Mouse (Mus musculus) intestine, embryonic 14.5 days (tissue): Measurements from ENCODE around the gene Sipa1l3. TPM values are rescaled to one million over a fixed set of nuclear protein-coding genes. Genes with fewer than 3 reads are reported as not detected.
A peak's percentile ranks its signal among the peaks of the same experiment; 100 is the strongest.

Experiments used
- ATAC-seq: fragments of 200-750 bp; cut with Nextera tagmentation; replicated peaks from 2 replicates; pipeline ENCODE4 v1.8.0; 2017; ENCODE audit warnings: low read depth, moderate number of reproducible peaks, moderate TSS enrichment, moderate library complexity; ENCODE audit not compliant: low FRiP score, low TSS enrichment
- DNase-seq: peaks from one replicate; pipeline ENCODE4 v3.0.0-alpha.2; 2018; ENCODE audit warnings: low spot score
- H3K27ac ChIP-seq: fragments of 300-500 bp; sonication (generic); 2 replicates; pipeline ENCODE4 v1.5.1; 2014; ENCODE audit warnings: low read depth, mild to moderate bottlenecking, control low read depth
- H3K27me3 ChIP-seq: fragments of 300-500 bp; sonication (generic); replicated peaks from 2 replicates; pipeline ENCODE4 v1.6.1; 2014; ENCODE audit warnings: low read length, control low read depth; ENCODE audit not compliant: control insufficient read depth, insufficient read depth
- H3K36me3 ChIP-seq: fragments of 300-500 bp; sonication (generic); 2 replicates; pipeline ENCODE4 v1.6.1; 2014; ENCODE audit warnings: low read length, control low read depth; ENCODE audit not compliant: control insufficient read depth, insufficient read depth
- H3K4me1 ChIP-seq: fragments of 300-500 bp; sonication (generic); replicated peaks from 2 replicates; pipeline ENCODE4 v1.6.1; 2014; ENCODE audit warnings: low read length, control low read depth, mixed read lengths; ENCODE audit not compliant: control insufficient read depth, insufficient read depth
- H3K4me2 ChIP-seq: fragments of 300-500 bp; sonication (generic); 2 replicates; pipeline ENCODE4 v1.6.1; 2014; ENCODE audit warnings: low read length
- H3K4me3 ChIP-seq: fragments of 300-500 bp; sonication (generic); 2 replicates; pipeline ENCODE4 v1.5.1; 2014; ENCODE audit warnings: low read depth, low read length, control low read depth, mixed read lengths
- H3K9ac ChIP-seq: fragments of 300-500 bp; sonication (generic); 2 replicates; pipeline ENCODE4 v1.6.1; 2014; ENCODE audit warnings: mild to moderate bottlenecking, low read length
- H3K9me3 ChIP-seq: fragments of 300-500 bp; sonication (generic); 2 replicates; pipeline ENCODE4 v1.6.1; 2016; ENCODE audit warnings: low read length, control low read depth; ENCODE audit not compliant: control insufficient read depth
- WGBS: fragments of 180-500 bp; shearing (Covaris S2); extraction: QIAGEN DNeasy Blood & Tissue Kit; methylation state at CpG from one replicate; pipeline ENCODE4 v1.1.7; 2014; 5-methylcytosine and 5-hydroxymethylcytosine counted together
- polyA plus RNA-seq: library from polyadenylated mRNA; unstranded; fragments of >200 nt; fragmentation: Nextera tagmentation; extraction: Ambion mirVana; gene quantifications from 2 replicates; pipeline ENCODE4 v1.2.1, GENCODE M21; 2014

Sipa1l3 gene
- polyA plus RNA-seq, 1 experiment from 2014 or later: 22.5 TPM

DNA sequence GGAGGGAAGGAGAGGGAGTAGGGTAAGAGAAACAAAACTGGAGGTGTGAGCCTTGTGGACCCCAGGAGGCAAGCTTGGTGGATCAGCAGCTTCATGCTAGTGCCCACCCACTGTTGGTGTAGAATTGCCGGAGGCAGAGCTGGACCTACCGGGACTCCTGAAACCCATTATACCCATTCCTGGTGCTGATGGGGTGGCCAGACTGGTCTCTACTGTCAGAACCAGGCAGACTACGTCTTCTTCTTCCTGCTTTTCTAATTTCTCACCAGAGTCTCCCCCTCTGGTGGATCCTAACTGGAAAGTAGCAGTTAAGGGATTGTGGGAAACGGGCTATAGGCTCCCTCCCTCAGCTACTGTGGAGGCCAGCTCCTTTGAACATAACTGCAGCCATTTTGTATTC is 23.2 kb upstream of the Sipa1l3 start:
- DNase-seq: no peak
- H3K27me3 ChIP-seq: no peaks in the 10 kb centered on the region
- no peaks in the 10 kb centered on the region for H3K4me1 ChIP-seq
- no peak overlapping the region for H3K4me2 ChIP-seq
- H3K9me3 ChIP-seq: no peaks in the 10 kb centered on the region
- H3K36me3 ChIP-seq: no peaks in the 10 kb centered on the region
- no peak for ATAC-seq
- no peak overlapping the region for H3K27ac ChIP-seq
- H3K9ac ChIP-seq: no peak overlapping the region
- no peak overlapping the region for H3K4me3 ChIP-seq
- WGBS: 83% methylated on average over 4 of the region's 4 CpGs

DNA sequence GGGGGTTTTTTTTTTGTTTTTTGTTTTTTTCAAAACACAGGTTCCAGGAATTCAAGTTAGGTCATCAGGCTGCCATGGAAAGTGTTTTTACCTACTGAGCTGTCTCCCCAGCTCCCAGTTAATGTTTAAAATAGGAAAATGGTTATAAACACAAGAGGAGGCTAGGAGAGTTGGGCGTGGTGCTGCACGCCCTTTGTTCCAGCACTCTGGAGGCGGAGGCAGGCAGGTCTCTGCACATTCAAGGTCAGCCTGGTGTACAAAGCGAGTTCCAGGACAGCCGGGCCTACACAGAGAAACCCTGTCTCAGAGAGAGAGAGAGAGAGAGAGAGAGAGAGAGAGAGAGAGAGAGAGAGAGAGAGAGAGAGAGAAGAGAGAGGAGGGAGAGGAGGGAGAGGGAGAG is 22.7 kb upstream of the Sipa1l3 start:
- ATAC-seq: no peak
- H3K4me2 ChIP-seq: no peak overlapping the region
- no peaks in the 10 kb centered on the region for H3K27me3 ChIP-seq
- no peaks in the 10 kb centered on the region for H3K36me3 ChIP-seq
- WGBS: 88% methylated on average over 5 of the region's 5 CpGs
- no peaks in the 10 kb centered on the region for H3K9me3 ChIP-seq
- no peak overlapping the region for H3K27ac ChIP-seq
- DNase-seq: no peak
- no peak overlapping the region for H3K9ac ChIP-seq
- no peak overlapping the region for H3K4me3 ChIP-seq
- no peaks in the 10 kb centered on the region for H3K4me1 ChIP-seq

GRCm38 (mm10) chr7:29540631-29541030 is 22.2 kb upstream of the Sipa1l3 start:
- Histone ChIP-seq H3K36me3 (no peaks in the 10 kb centered on the region), H3K4me2 (no peak overlapping the region), H3K4me3 (no peak overlapping the region), H3K4me1 (no peaks in the 10 kb centered on the region), H3K27me3 (no peaks in the 10 kb centered on the region), H3K9ac (no peak overlapping the region), H3K27ac (no peak overlapping the region), H3K9me3 (no peaks in the 10 kb centered on the region)
- WGBS: 88% methylated on average over 7 of the region's 7 CpGs
- ATAC-seq (no peak), DNase-seq (no peak)

GRCm38 (mm10) chr7:29523700-29524099 is 5.3 kb upstream of the Sipa1l3 start:
- 4% methylated on average over 5 of the region's 5 CpGs for WGBS
- DNase-seq: peak; percentile 86
- Histone ChIP-seq H3K36me3 (no peaks in the 10 kb centered on the region), H3K9me3 (no peaks in the 10 kb centered on the region), H3K9ac (no peak overlapping the region), H3K4me1 (no peaks in the 10 kb centered on the region), H3K27ac (no peak overlapping the region), H3K4me3 (no peak overlapping the region), H3K4me2 (no peak overlapping the region), H3K27me3 (no peaks in the 10 kb centered on the region)
- ATAC-seq: no peak

DNA sequence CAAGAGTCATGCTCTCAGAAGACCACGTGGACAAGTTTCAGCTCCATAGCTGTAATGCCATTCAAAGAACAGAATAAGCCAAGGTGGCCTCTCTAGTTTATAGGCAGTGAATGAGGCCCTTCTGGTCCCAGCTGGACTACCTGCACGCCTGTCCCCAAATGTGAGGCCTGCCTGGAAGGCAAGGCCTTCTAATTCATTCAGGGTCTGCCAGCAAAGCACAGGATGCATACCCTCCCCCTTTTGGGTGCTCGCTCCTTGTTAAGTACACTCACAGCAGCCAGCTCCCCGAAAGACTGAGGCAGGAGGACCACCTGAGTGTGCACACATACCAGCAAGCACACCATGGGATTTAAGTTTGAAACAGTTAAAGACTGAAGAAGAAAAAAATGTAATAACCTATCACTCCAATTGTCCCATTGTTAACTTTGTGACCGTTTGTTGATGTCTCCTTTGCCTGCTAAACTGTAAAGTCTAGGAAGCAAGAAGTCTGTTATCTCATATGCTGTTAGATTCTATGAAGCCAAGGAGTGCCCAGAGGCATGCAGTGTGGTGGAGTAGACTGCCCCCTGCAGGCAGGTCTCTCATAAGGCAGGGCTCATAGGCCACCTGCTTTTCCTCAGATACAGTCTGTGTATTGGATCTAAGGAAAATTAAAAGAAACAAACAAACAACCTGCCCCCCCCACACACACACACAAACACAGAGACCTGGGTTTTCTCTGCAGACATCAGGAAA is 3.6 kb upstream of the Sipa1l3 start:
- H3K4me1 ChIP-seq: peaks cover 9% of the 10 kb centered on the region
- H3K4me3 ChIP-seq: no peak overlapping the region
- H3K36me3 ChIP-seq: no peaks in the 10 kb centered on the region
- H3K4me2 ChIP-seq: no peak overlapping the region
- H3K9me3 ChIP-seq: no peaks in the 10 kb centered on the region
- WGBS: 55% methylated on average over 5 of the region's 5 CpGs
- 0 out of 2 replicates have a peak, but pooled peaks have one; percentile 25 for ATAC-seq
- H3K27ac ChIP-seq: no peak overlapping the region
- H3K9ac ChIP-seq: no peak overlapping the region
- DNase-seq: peak; percentile 88
- no peaks in the 10 kb centered on the region for H3K27me3 ChIP-seq

- 71% methylated on average over 5 of the region's 5 CpGs for WGBS
- no peak overlapping the region for H3K27ac ChIP-seq
- H3K4me2 ChIP-seq: no peak overlapping the region
Observed at GRCm38 (mm10) chr7:29521365-29521764, 2.9 kb upstream of the Sipa1l3 start.

GRCm38 (mm10) chr7:29520794-29521193 is 2.4 kb upstream of the Sipa1l3 start:
- Histone ChIP-seq H3K4me1 (peaks cover 14% of the 10 kb centered on the region), H3K27me3 (no peaks in the 10 kb centered on the region), H3K27ac (no peak overlapping the region), H3K9ac (no peak overlapping the region), H3K9me3 (no peaks in the 10 kb centered on the region), H3K4me3 (no peak overlapping the region), H3K36me3 (no peaks in the 10 kb centered on the region), H3K4me2 (no peak overlapping the region)
- DNase-seq (no peak), ATAC-seq (no peak)
- 79% methylated on average over 2 of the region's 2 CpGs for WGBS

More at GRCm38 (mm10) chr7:29521365-29521764, 2.9 kb upstream of the Sipa1l3 start:
- H3K27me3 ChIP-seq: no peaks in the 10 kb centered on the region
- no peak overlapping the region for H3K9ac ChIP-seq
- no peaks in the 10 kb centered on the region for H3K36me3 ChIP-seq
- no peak for ATAC-seq
- H3K9me3 ChIP-seq: no peaks in the 10 kb centered on the region
- peaks cover 13% of the 10 kb centered on the region for H3K4me1 ChIP-seq
- DNase-seq: no peak
- no peak overlapping the region for H3K4me3 ChIP-seq

DNA sequence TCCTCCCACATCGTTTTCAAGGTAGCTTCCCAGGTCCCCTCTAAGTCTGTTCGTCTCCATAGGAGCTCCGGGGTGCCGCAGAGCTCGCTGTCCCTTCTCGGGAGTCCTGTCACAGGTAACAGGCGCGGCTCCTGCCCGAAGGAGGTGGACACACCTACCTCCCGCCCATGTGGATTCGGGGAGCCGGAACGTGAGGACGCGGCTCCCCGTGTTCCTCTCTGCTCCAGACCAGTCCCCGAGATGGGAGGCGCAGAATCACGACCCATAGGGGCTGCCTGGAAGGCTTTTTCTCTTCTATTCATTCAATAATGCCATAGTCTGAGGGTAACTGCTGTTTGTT is 740 bp upstream of the Sipa1l3 start:
- peak overlapping the region; percentile 91 for H3K4me2 ChIP-seq
- peak overlapping the region; percentile 54 for H3K27ac ChIP-seq
- H3K9ac ChIP-seq: peak overlapping the region; percentile 44
- no peaks in the 10 kb centered on the region for H3K9me3 ChIP-seq
- peaks cover 20% of the 10 kb centered on the region for H3K4me1 ChIP-seq
- peak overlapping the region; percentile 82 for H3K4me3 ChIP-seq
- H3K36me3 ChIP-seq: no peaks in the 10 kb centered on the region
- no peak for DNase-seq
- under 1% methylated on average over 19 of the region's 19 CpGs for WGBS
- peak; percentile 20 for ATAC-seq
- no peaks in the 10 kb centered on the region for H3K27me3 ChIP-seq

- Histone ChIP-seq H3K4me3 (peak overlapping the region; percentile 82), H3K27ac (0 out of 2 replicates have a peak overlapping the region, but pooled peaks have one; percentile 43), H3K36me3 (no peaks in the 10 kb centered on the region), H3K27me3 (no peaks in the 10 kb centered on the region), H3K4me2 (peak overlapping the region; percentile 93), H3K9ac (peak overlapping the region; percentile 75), H3K4me1 (peaks cover 20% of the 10 kb centered on the region), H3K9me3 (no peaks in the 10 kb centered on the region)
- DNase-seq: no peak
- WGBS: under 1% methylated on average over 28 of the region's 28 CpGs
- no peak for ATAC-seq
Observed at GRCm38 (mm10) chr7:29518054-29518420, 404 bp downstream of the Sipa1l3 start.
